Mouse (Mus musculus) CD4-positive, CD25-positive, alpha-beta regulatory T cell, adult 4 months (primary cell): ENCODE results near the gene H2-Eb2. TPM values are rescaled to one million over a fixed set of nuclear protein-coding genes. Genes with fewer than 3 reads are reported as not detected.

Experiments used
- ATAC-seq: one replicate; pipeline ENCODE4 v1.8.0; 2017
- polyA plus RNA-seq, 2 experiments: library from polyadenylated mRNA; unstranded; fragments of 100-300 nt; shearing (Covaris generic); gene quantifications; one replicate each; pipeline ENCODE4 v1.2.1; 2017

The H2-Eb2 gene
- polyA plus RNA-seq, 2 experiments from 2014 or later: 0.18 TPM; not detected in 1

- ATAC-seq: no peak
Observed at GRCm38 (mm10) chr17:34362954-34363546, 37.6 kb downstream of the H2-Eb2 start.

GRCm38 (mm10) chr17:34363676-34364310, 38.3 kb downstream of the H2-Eb2 start:
- no peak for ATAC-seq

GRCm38 (mm10) chr17:34365031-34365430, 39.6 kb downstream of the H2-Eb2 start:
- no peak for ATAC-seq

GRCm38 (mm10) chr17:34370563-34370962, 45.1 kb downstream of the H2-Eb2 start:
- ATAC-seq: no peak

GRCm38 (mm10) chr17:34373055-34373709, 47.7 kb downstream of the H2-Eb2 start:
- ATAC-seq: no peak

- ATAC-seq: no peak
Observed at GRCm38 (mm10) chr17:34376847-34377246, 51.4 kb downstream of the H2-Eb2 start, which contains the start of gene Btnl1. Gene Btnl1 (plus strand): TSS chr17:34377132.

- no peak for ATAC-seq
Observed at GRCm38 (mm10) chr17:34377450-34378209, 52.2 kb downstream of the H2-Eb2 start.

GRCm38 (mm10) chr17:34378716-34379115, 53.3 kb downstream of the H2-Eb2 start:
- no peak for ATAC-seq

- no peak for ATAC-seq
Observed at GRCm38 (mm10) chr17:34379451-34379850, 54.0 kb downstream of the H2-Eb2 start.

- no peak for ATAC-seq
Observed at GRCm38 (mm10) chr17:34381876-34382275, 56.4 kb downstream of the H2-Eb2 start.

- ATAC-seq: no peak
Observed at GRCm38 (mm10) chr17:34383212-34383611, 57.7 kb downstream of the H2-Eb2 start.

- no peak for ATAC-seq
Observed at GRCm38 (mm10) chr17:34384699-34385098, 59.2 kb downstream of the H2-Eb2 start.

GRCm38 (mm10) chr17:34386656-34387055, 61.2 kb downstream of the H2-Eb2 start:
- no peak for ATAC-seq

- no peak for ATAC-seq
Observed at GRCm38 (mm10) chr17:34388513-34388912, 63.0 kb downstream of the H2-Eb2 start.

Other genes starting within 250 kb of the H2-Eb2 start
- gene H2-Oa, start 233.3 kb upstream of the H2-Eb2 start, polyA plus RNA-seq: 10 to 100 TPM; 56.0 to 68.2 TPM
- gene H2-DMa, start 206.1 kb upstream of the H2-Eb2 start, polyA plus RNA-seq: 100 to 1,000 TPM; 144 to 205 TPM
- 100 to 1,000 TPM; 108 to 154 TPM for gene Brd2, start 203.0 kb upstream of the H2-Eb2 start, polyA plus RNA-seq
- gene H2-DMb2, start 182.4 kb upstream of the H2-Eb2 start, polyA plus RNA-seq: 10 to 100 TPM in 1 of 2 experiments, 1 to 10 TPM in 1; 3.7 to 27.1 TPM
- 1 to 10 TPM; 3.4 to 6.2 TPM for gene H2-DMb1, start 172.6 kb upstream of the H2-Eb2 start, polyA plus RNA-seq
- gene Tap1, start 138.1 kb upstream of the H2-Eb2 start, polyA plus RNA-seq: 100 to 1,000 TPM; 163 to 238 TPM
- 100 to 1,000 TPM; 280 to 324 TPM for gene Psmb9, start 137.9 kb upstream of the H2-Eb2 start, polyA plus RNA-seq
- 100 to 1,000 TPM; 781 to 871 TPM for gene Psmb8, start 127.9 kb upstream of the H2-Eb2 start, polyA plus RNA-seq
- 100 to 1,000 TPM in 1 of 2 experiments, 10 to 100 TPM in 1; 78.9 to 260 TPM for gene Tap2, start 122.1 kb upstream of the H2-Eb2 start, polyA plus RNA-seq
- gene H2-Ob, start 86.8 kb upstream of the H2-Eb2 start, polyA plus RNA-seq: 100 to 1,000 TPM in 1 of 2 experiments, 10 to 100 TPM in 1; 81.1 to 105 TPM
- 10 to 100 TPM in 1 of 2 experiments, 1 to 10 TPM in 1; 8.9 to 77.0 TPM for gene H2-Ab1, start 68.0 kb upstream of the H2-Eb2 start, polyA plus RNA-seq
- 100 to 1,000 TPM in 1 of 2 experiments, 10 to 100 TPM in 1; 11.3 to 101 TPM for gene H2-Aa, start 37.8 kb upstream of the H2-Eb2 start, polyA plus RNA-seq
- 10 to 100 TPM; 12.7 to 77.2 TPM for gene H2-Eb1, start 19.8 kb upstream of the H2-Eb2 start, polyA plus RNA-seq
- under 1 TPM in 1 of 2 experiments, not detected in 1; 0.23 TPM for gene Btnl2, start 29.2 kb downstream of the H2-Eb2 start, polyA plus RNA-seq
- not detected for gene Btnl1, start 51.5 kb downstream of the H2-Eb2 start, polyA plus RNA-seq
- 1 to 10 TPM; 1.8 to 1.9 TPM for gene BC051142, start 73.2 kb downstream of the H2-Eb2 start, polyA plus RNA-seq
- not detected for gene Btnl4, start 151.7 kb downstream of the H2-Eb2 start, polyA plus RNA-seq
- under 1 TPM in 1 of 2 experiments, not detected in 1; 0.76 TPM for gene Btnl6, start 191.7 kb downstream of the H2-Eb2 start, polyA plus RNA-seq
- gene Notch4, start 238.6 kb downstream of the H2-Eb2 start, polyA plus RNA-seq: 1 to 10 TPM in 1 of 2 experiments, under 1 TPM in 1; 0.09 to 1.1 TPM